Mouse (Mus musculus): ENCODE measurements at regions not wholly inside any gene's neighbourhood (a gene's known extent, or its start where the extent isn't known, plus 50 kb on each side); places are given as distances from the start of the nearest gene placed in this dataset.

GRCm38 (mm10) chr1:137929764-137930163 is 245.7 kb downstream of the Ptprc start:
- intact Hi-C loops (cut with DNase I) = no loop called here
- no peak for DNase-seq (ENCODE audit: low spot score in 2 of 2)

- intact Hi-C loops (cut with DNase I) = no loop called here
- DNase-seq (ENCODE audit: low spot score in 2 of 2) = no peak
These were observed 247.0 kb downstream of the Ptprc start for GRCm38 (mm10) chr1:137928522-137928921.

- peak; percentile 38 to 54 for DNase-seq (ENCODE audit: low spot score in 2 of 2)
- intact Hi-C loops (cut with DNase I) = no loop called here
These were observed 247.6 kb downstream of the Ptprc start for GRCm38 (mm10) chr1:137927953-137928352.

DNA sequence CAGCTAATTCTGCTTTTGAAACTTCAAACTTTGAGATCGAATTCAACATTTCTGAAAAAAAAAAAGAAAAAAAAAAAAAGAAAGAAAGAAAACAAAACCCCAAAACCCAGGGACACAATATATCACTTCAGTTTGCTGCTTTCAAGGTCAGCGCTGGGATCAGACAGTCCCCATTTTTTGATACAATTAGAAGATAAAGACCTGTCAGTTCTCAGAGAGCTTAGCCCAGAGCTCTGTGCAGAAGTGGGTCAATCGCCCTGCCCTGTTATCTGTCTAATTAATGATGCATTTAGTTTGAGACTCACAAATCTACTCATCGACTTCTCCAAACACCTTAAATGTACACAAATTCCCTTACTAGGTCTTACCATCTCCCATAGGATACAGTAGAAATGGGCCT is 249.2 kb downstream of the Ptprc start:
- intact Hi-C loops (cut with DNase I) = no loop called here
- DNase-seq (ENCODE audit: low spot score in 2 of 2) = no peak

- no peak for DNase-seq (ENCODE audit: low spot score in 2 of 2)
- intact Hi-C loops (cut with DNase I) = no loop called here
These were observed 251.4 kb downstream of the Ptprc start for GRCm38 (mm10) chr1:137924156-137924555.

DNA sequence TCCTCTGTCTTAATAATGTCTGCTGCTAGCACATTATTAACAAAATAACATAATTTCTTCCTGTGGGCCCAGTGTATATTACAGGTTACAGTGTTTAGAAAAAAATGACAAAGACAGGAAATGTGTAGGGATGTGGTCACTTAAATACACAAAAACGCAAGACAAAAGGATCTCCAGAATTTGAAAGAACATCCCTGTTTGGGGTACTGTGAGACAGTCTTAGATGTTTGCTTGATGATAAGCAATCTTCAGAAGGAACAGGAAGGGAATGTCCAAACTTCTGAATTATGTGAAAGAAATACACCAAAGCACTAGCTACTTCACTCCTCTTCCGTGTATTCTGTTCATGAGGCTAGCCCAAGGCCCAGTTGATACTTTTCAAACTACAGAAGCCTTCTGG is 251.8 kb downstream of the Ptprc start:
- intact Hi-C loops (cut with DNase I) = no loop called here
- DNase-seq (ENCODE audit: low spot score in 2 of 2) = no peak

DNA sequence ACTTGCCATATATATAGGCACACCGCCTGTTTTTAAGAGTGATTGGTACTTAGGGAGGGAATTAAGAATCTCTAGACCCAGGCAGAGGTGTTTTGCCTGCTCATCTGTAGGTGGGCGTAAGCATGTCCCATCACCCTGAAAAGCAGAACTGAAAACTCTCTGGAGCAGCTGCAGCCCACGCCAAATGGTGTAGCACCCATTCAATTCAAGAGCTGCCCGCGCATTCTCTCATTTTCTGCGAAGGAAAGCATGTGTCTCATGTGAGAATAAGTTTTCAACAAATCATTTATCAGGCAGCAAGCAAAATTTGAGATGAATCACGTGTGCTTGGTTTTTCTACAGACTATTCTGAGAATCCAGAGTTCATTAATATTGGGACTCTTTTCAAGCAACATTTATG is 252.7 kb downstream of the Ptprc start:
- peak; percentile 71 to 72 for DNase-seq (ENCODE audit: low spot score in 2 of 2)
- intact Hi-C loops (cut with DNase I) = no loop called here

DNA sequence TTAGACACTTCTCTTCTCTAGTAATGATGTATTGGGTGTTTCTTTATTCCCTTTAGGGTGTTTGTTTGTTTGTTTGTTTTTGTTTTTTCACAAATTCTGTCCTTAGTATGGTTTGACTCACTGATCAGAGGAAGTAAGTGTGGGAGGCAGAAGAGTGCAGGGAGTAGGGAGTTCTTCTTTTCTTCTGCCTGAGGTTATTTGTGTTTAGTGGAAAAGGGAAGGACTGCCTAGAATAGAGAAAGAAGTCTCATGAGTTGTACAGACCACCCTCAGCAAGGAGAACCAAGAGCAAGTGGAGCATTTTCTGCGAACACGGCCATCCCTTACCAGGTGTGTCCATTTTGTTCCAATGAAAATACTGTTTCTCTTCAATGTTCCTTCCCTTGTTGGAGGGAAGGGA is 253.9 kb downstream of the Ptprc start:
- intact Hi-C loops (cut with DNase I) = no loop called here
- DNase-seq (ENCODE audit: low spot score in 2 of 2) = no peak

- DNase-seq (ENCODE audit: low spot score in 2 of 2) = no peak
- intact Hi-C loops (cut with DNase I) = no loop called here
These were observed 255.6 kb downstream of the Ptprc start for GRCm38 (mm10) chr1:137919739-137920563.

GRCm38 (mm10) chr1:137917449-137917848 is 258.1 kb downstream of the Ptprc start:
- intact Hi-C loops (cut with DNase I) = no loop called here

DNA sequence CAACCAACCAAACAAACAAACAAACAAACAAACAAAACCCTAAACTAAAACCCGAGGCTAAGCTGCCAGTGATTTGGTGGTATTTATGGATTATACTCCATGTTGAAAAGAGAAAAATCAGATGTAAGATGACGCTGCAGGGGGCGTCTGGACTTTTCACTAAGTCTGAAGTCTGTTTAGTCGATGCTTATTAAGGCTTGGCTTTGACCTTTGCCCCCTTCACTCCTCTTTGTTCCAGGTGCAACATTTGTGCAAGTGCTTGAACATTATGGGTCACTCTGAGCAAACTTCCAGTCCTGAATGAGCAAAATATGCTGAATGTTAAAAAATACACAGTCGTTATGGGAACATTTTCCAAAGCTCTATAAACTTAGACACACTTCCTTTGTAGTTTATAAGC is 268.6 kb downstream of the Ptprc start:
- intact Hi-C loops (cut with DNase I) = no loop called here

More at GRCm38 (mm10) chr1:137917449-137917848, 258.1 kb downstream of the Ptprc start:
- no peak for DNase-seq (ENCODE audit: low spot score in 2 of 2)

DNA sequence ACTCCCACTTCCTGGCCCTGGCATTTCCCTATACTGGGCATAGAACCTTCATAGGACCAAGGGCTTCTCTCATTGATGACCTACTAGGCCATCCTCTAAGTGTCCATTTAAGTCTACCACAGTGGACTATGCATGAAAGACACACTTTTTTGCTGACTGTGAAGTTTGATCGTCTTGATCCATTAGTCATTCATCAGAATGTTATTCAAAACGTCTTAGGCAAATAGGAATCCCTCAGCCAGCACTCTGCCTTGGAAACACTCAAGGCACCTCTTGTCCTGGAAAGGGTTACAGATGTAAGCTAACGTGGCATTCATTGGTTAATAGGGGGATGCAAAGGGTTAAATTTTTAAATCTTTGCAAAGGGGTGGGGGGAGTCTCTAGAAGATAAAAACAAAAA is 269.0 kb downstream of the Ptprc start:
- intact Hi-C loops (cut with DNase I) = no loop called here

More for the DNA sequence above, 268.6 kb downstream of the Ptprc start:
- no peak for DNase-seq (ENCODE audit: low spot score in 2 of 2)

DNA sequence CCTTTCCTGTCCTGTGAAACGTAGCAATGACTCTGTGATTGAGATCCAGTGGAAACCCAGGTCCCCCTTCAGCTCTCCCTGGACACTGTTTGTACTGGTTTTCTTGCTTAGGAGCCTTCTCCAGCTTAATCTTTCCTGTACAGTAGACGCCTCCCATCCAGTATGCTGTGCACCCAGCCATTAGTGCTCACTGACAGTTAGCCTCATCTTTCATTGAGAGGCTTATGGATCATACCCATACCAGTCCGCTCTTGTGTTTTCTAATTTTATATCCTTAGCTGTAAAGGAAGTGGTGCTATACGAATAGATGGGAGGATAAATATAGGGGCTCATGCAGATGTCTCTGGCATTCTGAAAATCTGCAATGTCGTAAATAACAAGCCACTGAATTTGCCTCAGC is 269.9 kb downstream of the Ptprc start:
- intact Hi-C loops (cut with DNase I) = no loop called here
- no peak for DNase-seq (ENCODE audit: low spot score in 2 of 2)

More for the DNA sequence above, 269.0 kb downstream of the Ptprc start:
- DNase-seq (ENCODE audit: low spot score in 2 of 2) = no peak

- DNase-seq (ENCODE audit: low spot score in 2 of 2) = no peak
- intact Hi-C loops (cut with DNase I) = loop anchor here (5.0 kb wide), 2 partner anchors 69 to 246 kb away; no protein-coding TSS in a partner anchor
These were observed 272.2 kb downstream of the Ptprc start for GRCm38 (mm10) chr1:137903351-137903750.

GRCm38 (mm10) chr1:137902859-137903258 is 272.6 kb downstream of the Ptprc start:
- intact Hi-C loops (cut with DNase I) = loop anchor here (5.0 kb wide), 2 partner anchors 69 to 246 kb away; no protein-coding TSS in a partner anchor
- no peak for DNase-seq (ENCODE audit: low spot score in 2 of 2)

DNA sequence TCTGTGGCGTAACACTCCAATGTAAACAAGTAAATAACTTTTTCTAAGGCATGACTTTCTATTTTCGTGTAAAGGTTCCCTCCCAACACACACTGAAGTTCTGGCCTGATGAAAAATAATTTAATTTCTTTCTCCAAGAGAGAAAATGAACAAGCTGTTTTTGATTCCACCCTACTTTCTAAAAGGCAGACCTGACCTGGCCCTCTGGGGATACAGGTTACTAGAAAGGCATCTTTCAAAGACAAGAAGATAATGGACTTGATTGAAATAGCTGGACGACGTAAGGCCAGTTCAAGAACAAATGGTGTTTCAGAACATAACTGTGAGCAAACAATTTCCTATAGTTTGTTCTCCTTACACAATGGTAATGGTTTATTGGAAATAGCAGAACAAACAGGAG is 273.5 kb downstream of the Ptprc start:
- intact Hi-C loops (cut with DNase I) = loop anchor here (2.0 to 5.0 kb wide), 3 partner anchors 70 to 245 kb away; no protein-coding TSS in a partner anchor
- DNase-seq (ENCODE audit: low spot score in 2 of 2) = no peak

DNA sequence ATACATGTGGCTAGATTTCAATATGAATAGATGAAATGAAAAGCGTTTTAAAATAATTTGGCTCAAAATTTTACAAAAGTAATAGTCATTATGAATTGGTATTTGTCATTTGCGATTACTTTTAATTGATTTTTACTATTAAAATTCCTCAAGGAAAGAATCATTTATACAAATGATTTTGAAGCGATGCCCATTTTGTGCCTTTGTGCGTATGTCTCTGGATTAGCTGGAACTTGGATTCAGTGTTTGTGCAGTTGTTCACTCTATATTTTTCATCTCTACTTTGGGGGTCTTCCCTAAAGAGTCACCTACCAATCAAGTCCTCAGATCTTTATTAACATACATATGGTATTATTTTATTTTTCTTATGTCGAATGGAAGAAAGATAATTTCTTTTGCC is 274.3 kb downstream of the Ptprc start:
- no peak for DNase-seq (ENCODE audit: low spot score in 2 of 2)
- intact Hi-C loops (cut with DNase I) = loop anchor here (2.0 to 5.0 kb wide), 3 partner anchors 71 to 244 kb away; no protein-coding TSS in a partner anchor

DNA sequence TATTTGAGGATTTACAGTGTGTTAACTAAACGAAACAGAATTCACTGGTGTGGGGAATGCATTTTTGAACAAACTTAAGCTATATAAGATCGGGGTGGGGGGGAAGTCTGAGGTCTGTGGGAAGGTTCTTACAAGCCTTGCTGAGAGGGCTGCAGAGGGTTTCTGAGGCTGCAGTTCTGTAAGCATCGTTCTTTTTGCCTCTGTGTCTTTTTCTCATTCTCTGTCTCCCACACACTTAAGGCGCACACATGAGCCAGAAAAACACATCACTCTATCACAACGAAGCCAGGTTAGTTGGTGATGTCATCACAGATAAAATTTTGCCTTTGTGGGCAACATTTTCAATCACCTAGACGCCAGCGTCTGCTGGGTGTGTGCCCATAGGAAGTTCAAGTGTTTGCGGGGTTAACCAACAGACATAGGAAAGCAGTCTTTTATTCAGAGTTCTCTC is 274.9 kb downstream of the Ptprc start:
- intact Hi-C loops (cut with DNase I) = loop anchor here (2.0 to 5.0 kb wide), 3 partner anchors 72 to 243 kb away; no protein-coding TSS in a partner anchor
- DNase-seq (ENCODE audit: low spot score in 2 of 2) = peak; percentile 28 to 69

DNA sequence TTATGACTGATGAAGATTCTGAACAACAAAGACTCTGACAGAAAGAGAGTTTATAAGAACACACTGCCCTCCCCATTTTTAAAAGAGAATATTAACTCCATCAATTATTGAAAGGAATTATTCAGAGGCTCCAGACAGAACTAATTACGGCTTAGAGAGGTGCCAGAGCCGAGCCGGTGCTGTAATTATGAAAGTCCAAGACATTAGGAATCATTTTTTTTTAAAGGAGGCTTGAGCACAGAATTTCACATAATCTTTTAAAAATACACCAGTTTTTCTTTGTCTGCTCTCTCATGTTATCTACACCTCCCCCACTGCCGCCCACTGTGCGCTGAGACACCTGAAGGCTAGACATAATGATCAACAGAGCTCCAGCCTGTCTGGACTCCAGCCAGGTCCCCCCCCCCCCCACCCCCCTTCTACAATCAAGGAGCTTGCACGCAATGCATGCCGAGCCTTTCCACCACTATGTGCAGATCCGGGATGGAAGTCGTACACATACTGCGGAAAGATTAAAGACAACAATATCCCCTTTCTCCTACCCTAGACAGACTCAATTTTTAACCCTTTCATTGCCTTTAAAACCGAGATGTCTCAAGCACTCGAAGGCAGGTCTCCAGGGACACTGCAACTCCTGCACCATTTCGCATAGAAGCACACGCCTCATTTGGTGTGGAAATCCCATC is 275.4 kb downstream of the Ptprc start:
- intact Hi-C loops (cut with DNase I) = loop anchor here (2.0 to 10.0 kb wide), 5 partner anchors 72 to 565 kb away; no protein-coding TSS in a partner anchor
- peak; percentile 46 to 68 for DNase-seq (ENCODE audit: low spot score in 2 of 2)

DNA sequence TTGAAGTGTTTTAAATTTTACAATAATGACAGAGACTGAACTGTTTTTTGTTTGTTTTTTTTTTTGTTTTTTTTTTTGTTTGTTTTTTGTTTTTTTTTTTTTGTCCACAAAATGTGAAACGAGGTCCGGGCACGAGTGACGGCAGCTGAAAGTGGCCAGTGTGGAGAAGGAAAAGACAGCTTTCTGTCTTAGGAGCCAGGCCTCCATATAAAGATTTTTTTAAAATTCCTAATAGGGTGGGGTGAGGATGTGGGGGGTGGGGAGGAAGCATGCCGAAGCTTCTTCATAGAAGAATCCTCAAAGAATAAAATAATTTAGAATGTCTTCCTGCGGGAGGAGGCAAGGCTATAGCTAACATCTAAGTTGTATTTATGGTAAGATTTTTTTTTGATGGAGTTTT is 276.2 kb downstream of the Ptprc start:
- no peak for DNase-seq (ENCODE audit: low spot score in 2 of 2)
- intact Hi-C loops (cut with DNase I) = loop anchor here (10.0 kb wide), 2 partner anchors 115 to 565 kb away; no protein-coding TSS in a partner anchor
